ENCODE assay signal across 8 mouse cellular contexts in the genomic region with DNA sequence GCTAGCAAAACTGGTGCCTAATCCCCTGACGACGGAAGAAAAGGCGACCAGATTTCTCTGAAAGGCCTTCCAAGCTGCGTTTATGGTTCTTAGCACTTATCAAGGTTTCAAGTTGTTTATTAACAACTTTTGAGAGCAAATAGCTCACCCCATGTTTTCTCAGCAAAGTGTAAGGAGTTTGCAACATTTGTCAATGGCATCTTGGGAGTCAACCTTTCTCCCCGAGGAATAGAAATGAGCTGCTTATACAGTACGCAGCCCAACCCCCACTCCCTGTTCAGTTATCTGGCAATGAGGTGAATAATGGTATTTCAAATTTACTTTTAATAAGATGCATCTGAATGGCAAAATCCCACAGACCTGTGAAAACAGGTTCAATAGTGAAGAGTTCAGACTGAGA. TPM values are rescaled to one million over a fixed set of nuclear protein-coding genes. Genes with fewer than 3 reads are reported as not detected.
DNase-seq lines count a peak whose midpoint lies in the region; ATAC-seq and TF ChIP-seq lines count a peak whose summit lies in the region.

No protein-coding gene starts in this region.

- peaks cover 34% of the 10 kb centered on the region for H3K79me2 ChIP-seq in MEL (ENCODE audit: control insufficient read depth, insufficient read depth, low read length, poor library complexity)

- peak overlapping the region; percentile 63 to 73 for H3K4me3 ChIP-seq in MEL (ENCODE audit: control insufficient read depth in 1 of 2, insufficient read depth in 1 of 2, low read depth in 2 of 2, low read length in 2 of 2)
- H3K4me3 ChIP-seq in intestine, embryonic 16.5 days (ENCODE audit: low read length), result peak overlapping the region; percentile 98
- peak overlapping the region; percentile 98 for H3K4me3 ChIP-seq in midbrain, embryonic 16.5 days (ENCODE audit: low read depth, low read length)

- H3K9ac ChIP-seq in MEL (ENCODE audit: control insufficient read depth, low read depth, low read length, poor library complexity, severe bottlenecking), result peak overlapping the region; percentile 98
- H3K9ac ChIP-seq in intestine, embryonic 16.5 days (ENCODE audit: low read depth, low read length), result peak overlapping the region; percentile 99
- peak overlapping the region; percentile 98 for H3K9ac ChIP-seq in midbrain, embryonic 16.5 days (ENCODE audit: low read depth, low read length)

- peaks cover 0 to 11% of the 10 kb centered on the region in 2 experiments; a peak in 3 of 4 replicates for H3K4me1 ChIP-seq in MEL (ENCODE audit: control insufficient read depth in 1 of 2, insufficient read depth in 2 of 2, low read length in 2 of 2)
- H3K4me1 ChIP-seq in intestine, embryonic 16.5 days (ENCODE audit: control insufficient read depth, insufficient read depth, low read length), result no peaks in the 10 kb centered on the region
- H3K4me1 ChIP-seq in midbrain, embryonic 16.5 days (ENCODE audit: control insufficient read depth, insufficient read depth, low read length), result peaks cover 15% of the 10 kb centered on the region

- no peak for TF ChIP-seq RAD21 in MEL (IDR thresholded peaks at IDR 0.05; ENCODE audit: low read depth, low read length)

- H3K27ac ChIP-seq in MEL (ENCODE audit: control insufficient read depth, low read depth, low read length), result peak overlapping the region; percentile 98
- H3K27ac ChIP-seq in intestine, embryonic 16.5 days (ENCODE audit: low read length), result peak overlapping the region; percentile 98
- peak overlapping the region; percentile 98 for H3K27ac ChIP-seq in midbrain, embryonic 16.5 days (ENCODE audit: low read length)

- no peaks in the 10 kb centered on the region for H3K27me3 ChIP-seq in MEL (ENCODE audit: control insufficient read depth in 1 of 2, insufficient read depth in 2 of 2, low read length in 2 of 2)
- no peaks in the 10 kb centered on the region for H3K27me3 ChIP-seq in intestine, embryonic 16.5 days (replicated peaks; ENCODE audit: control insufficient read depth, insufficient read depth, low read length)
- H3K27me3 ChIP-seq in midbrain, embryonic 16.5 days (ENCODE audit: control insufficient read depth, insufficient read depth, low read depth, low read length), result no peaks in the 10 kb centered on the region

- H3K9me3 ChIP-seq in MEL (replicated peaks; ENCODE audit: insufficient read depth, low read length), result no peaks in the 10 kb centered on the region
- no peaks in the 10 kb centered on the region for H3K9me3 ChIP-seq in intestine, embryonic 16.5 days (ENCODE audit: control insufficient read depth, low read length)
- no peaks in the 10 kb centered on the region for H3K9me3 ChIP-seq in midbrain, embryonic 16.5 days (replicated peaks; ENCODE audit: control insufficient read depth, low read length, poor library complexity, severe bottlenecking)

- no peak for TF ChIP-seq EP300 in MEL (IDR thresholded peaks at IDR 0.05; ENCODE audit: low read depth in 1 of 2, low read length in 2 of 2)

- TF ChIP-seq CTCF in MEL (IDR thresholded peaks at IDR 0.05 in 2 of 3, conservative IDR thresholded peaks at IDR 0.05 in 1 of 3; ENCODE audit: control insufficient read depth in 1 of 3, insufficient read depth in 1 of 3, low read depth in 2 of 3, low read length in 3 of 3, poor library complexity in 1 of 3, severe bottlenecking in 1 of 3), result no peak

- H3K36me3 ChIP-seq in MEL (ENCODE audit: control insufficient read depth in 1 of 2, insufficient read depth in 2 of 2, low read length in 2 of 2), result peaks cover 0 to 23% of the 10 kb centered on the region in 2 experiments; a peak in 2 of 4 replicates
- H3K36me3 ChIP-seq in intestine, embryonic 16.5 days (ENCODE audit: control insufficient read depth, insufficient read depth, low read length), result no peaks in the 10 kb centered on the region
- H3K36me3 ChIP-seq in midbrain, embryonic 16.5 days (ENCODE audit: control insufficient read depth, insufficient read depth, low read length), result no peaks in the 10 kb centered on the region

- ATAC-seq in intestine, embryonic 16.5 days, result no peak
- no peak for ATAC-seq in midbrain, embryonic 16.5 days

- DNase-seq in layer of hippocampus, adult 9-11 months, result peak; percentile 2
- DNase-seq in layer of hippocampus, postnatal 36 days, result no peak
- peak; percentile 78 for DNase-seq in MEL (ENCODE audit: low read depth, low spot score)
- DNase-seq in embryo, embryonic 10.5 days (ENCODE audit: low spot score), result peak; percentile 73
- no peak for DNase-seq in frontal cortex, postnatal 25 days (ENCODE audit: low spot score in 2 of 2)
- DNase-seq in layer of hippocampus, postnatal 10 days (ENCODE audit: low spot score in 2 of 2), result no peak

- peak overlapping the region; percentile 61 for H3K4me2 ChIP-seq in intestine, embryonic 16.5 days (ENCODE audit: low read depth, low read length)
- H3K4me2 ChIP-seq in midbrain, embryonic 16.5 days (ENCODE audit: low read length), result peak overlapping the region; percentile 90

- WGBS in intestine, embryonic 16.5 days, result 1% methylated on average over 6 of the region's 6 CpGs
- WGBS in midbrain, embryonic 16.5 days, result 2% methylated on average over 6 of the region's 6 CpGs

- no peak for TF ChIP-seq POLR2A in MEL (IDR thresholded peaks at IDR 0.05; ENCODE audit: control insufficient read depth in 1 of 2, insufficient read depth in 1 of 2, low read depth in 1 of 2, low read length in 2 of 2, poor library complexity in 1 of 2)

TF ChIP-seq in MEL, 35 proteins besides CTCF, POLR2A, EP300 and RAD21:
- no peak for TF ChIP-seq ZKSCAN1 (IDR thresholded peaks at IDR 0.05; ENCODE audit: low read depth, low read length)
- TF ChIP-seq MAX (IDR thresholded peaks at IDR 0.05; ENCODE audit: low read length), result peak; percentile 16; the same call in 1 of the 2 replicates
- no peak for TF ChIP-seq POLR2AphosphoS5 (IDR thresholded peaks at IDR 0.05; ENCODE audit: borderline replicate concordance, low read depth, low read length)
- TF ChIP-seq BHLHE40 (IDR thresholded peaks at IDR 0.05; ENCODE audit: borderline replicate concordance, low read depth, low read length), result no peak; the same call in 1 of the 2 replicates
- TF ChIP-seq NELFE (IDR thresholded peaks at IDR 0.05; ENCODE audit: low read depth, low read length), result no peak; the same call in 1 of the 2 replicates
- no peak for TF ChIP-seq HCFC1 (IDR thresholded peaks at IDR 0.05; ENCODE audit: low read depth, low read length)
- TF ChIP-seq KAT2A (conservative IDR thresholded peaks at IDR 0.05; ENCODE audit: low read depth, low read length), result no peak
- no peak for TF ChIP-seq ELF1 (IDR thresholded peaks at IDR 0.05; ENCODE audit: low read depth, low read length)
- no peak for TF ChIP-seq E2F4 (IDR thresholded peaks at IDR 0.05; ENCODE audit: borderline replicate concordance, low read depth, low read length)
- no peak for TF ChIP-seq MAFK (IDR thresholded peaks at IDR 0.05; ENCODE audit: borderline replicate concordance, low read depth, low read length)
- no peak for TF ChIP-seq MYC (IDR thresholded peaks at IDR 0.05; ENCODE audit: low read depth, low read length)
- TF ChIP-seq TAL1 (IDR thresholded peaks at IDR 0.05; ENCODE audit: low read length), result no peak
- no peak for TF ChIP-seq GABPA (IDR thresholded peaks at IDR 0.05; ENCODE audit: low read depth, low read length)
- TF ChIP-seq ZNF384 (IDR thresholded peaks at IDR 0.05; ENCODE audit: low read depth, low read length), result no peak
- TF ChIP-seq TCF12 (IDR thresholded peaks at IDR 0.05; ENCODE audit: low read depth, low read length), result no peak
- peak; percentile 11; the same call in 1 of the 2 replicates for TF ChIP-seq ETS1 (IDR thresholded peaks at IDR 0.05; ENCODE audit: low read depth, low read length)
- TF ChIP-seq MAZ (IDR thresholded peaks at IDR 0.05; ENCODE audit: low read depth, low read length), result no peak
- TF ChIP-seq ZC3H11A (IDR thresholded peaks at IDR 0.05; ENCODE audit: low read depth, low read length), result no peak
- no peak for TF ChIP-seq RCOR1 (IDR thresholded peaks at IDR 0.05; ENCODE audit: low read depth, low read length)
- TF ChIP-seq SMC3 (IDR thresholded peaks at IDR 0.05; ENCODE audit: low read depth, low read length), result no peak
- TF ChIP-seq ZMIZ1 (IDR thresholded peaks at IDR 0.05; ENCODE audit: low read depth, low read length), result peak; percentile 61; the same call in 1 of the 2 replicates
- peak; percentile 61 for TF ChIP-seq CHD2 (IDR thresholded peaks at IDR 0.05; ENCODE audit: low read length)
- TF ChIP-seq GATA1 (IDR thresholded peaks at IDR 0.05; ENCODE audit: low read depth, low read length), result no peak
- peak; percentile 94; the same call in 1 of the 2 replicates for TF ChIP-seq CHD1 (IDR thresholded peaks at IDR 0.05; ENCODE audit: low read depth, low read length)
- no peak for TF ChIP-seq NRF1 (IDR thresholded peaks at IDR 0.05; ENCODE audit: insufficient read depth, low read depth, low read length, poor library complexity, severe bottlenecking)
- TF ChIP-seq SIN3A (IDR thresholded peaks at IDR 0.05; ENCODE audit: low read length), result peak; percentile 50
- TF ChIP-seq UBTF (IDR thresholded peaks at IDR 0.05; ENCODE audit: borderline replicate concordance, insufficient read depth, low read depth, low read length), result no peak

RNA-seq across cellular contexts. Expression of a gene that starts 0.6 kb away (rescaled TPM):
- total RNA-seq in layer of hippocampus, postnatal 36 days (2021), result 10 to 100 TPM; 16.5 to 17.4 TPM
- 30.9 and 35.4 TPM in 2 replicates for total RNA-seq in MEL (2012; rRNA removed)
- 1,000 to 10,000 TPM in 1 of 2 experiments, 10 to 100 TPM in 1; 82.6 to 1,353 TPM for polyA plus RNA-seq in MEL (2012; ENCODE audit: insufficient read depth in 1 of 2, insufficient read length in 2 of 2, low read depth in 1 of 2, low replicate concordance in 2 of 2, missing spikeins in 1 of 2)
- polyA plus RNA-seq in intestine, embryonic 16.5 days (2015; fragmentation: Nextera tagmentation; extraction: Ambion mirVana), result 50.0 and 54.6 TPM in 2 replicates
- polyA plus RNA-seq in midbrain, embryonic 16.5 days (2015; fragmentation: Nextera tagmentation; extraction: Ambion mirVana), result 54.5 and 67.2 TPM in 2 replicates
- total RNA-seq in layer of hippocampus, postnatal 10 days (2021), result 10 to 100 TPM; 33.5 to 35.7 TPM

Comparison
In these comparisons a context has a peak if more than half of its experiments do, and no peak if none do; other contexts are left out.
1. DNase-seq: peak in layer of hippocampus, adult 9-11 months (single experiment), MEL (single experiment) and embryo, embryonic 10.5 days (single experiment); none in layer of hippocampus, postnatal 36 days (0 of 2), frontal cortex, postnatal 25 days (0 of 2) and layer of hippocampus, postnatal 10 days (0 of 2).
2. Peak in every context shown above with its lines, with median percentiles within 50 percentile points of each other: H3K27ac ChIP-seq, H3K4me3 ChIP-seq and H3K9ac ChIP-seq.